8 mouse cellular contexts compared by ENCODE assay signal in genomic region chr3:90255194-90255565, GRCm38 (mm10). TPM values are rescaled to one million over a fixed set of nuclear protein-coding genes. Genes with fewer than 3 reads are reported as not detected.
DNase-seq lines count a peak whose midpoint lies in the region; ATAC-seq and TF ChIP-seq lines count a peak whose summit lies in the region.

No protein-coding gene starts in this region.

- peaks cover 31% of the 10 kb centered on the region for H3K4me1 ChIP-seq in erythroblast, embryonic 14.5 days (ENCODE audit: control insufficient read depth)
- H3K4me1 ChIP-seq in testis, adult 2 months (ENCODE audit: control insufficient read depth, insufficient read depth, low read length) = peaks cover 7% of the 10 kb centered on the region
- peaks cover 12% of the 10 kb centered on the region for H3K4me1 ChIP-seq in liver, embryonic 11.5 days (replicated peaks; ENCODE audit: control insufficient read depth, insufficient read depth, low read length)

- H3K9ac ChIP-seq in liver, embryonic 11.5 days (ENCODE audit: low read depth, low read length) = peak overlapping the region; percentile 90

- peak overlapping the region; percentile 88 for H3K4me3 ChIP-seq in erythroblast, embryonic 14.5 days (replicated peaks)
- peak overlapping the region; percentile 100 for H3K4me3 ChIP-seq in testis, adult 2 months (ENCODE audit: control insufficient read depth, low read depth, low read length)
- peak overlapping the region; percentile 96 for H3K4me3 ChIP-seq in liver, embryonic 11.5 days (ENCODE audit: low read depth, low read length)

- no peak for TF ChIP-seq CTCF in testis, adult 2 months (IDR thresholded peaks at IDR 0.05; ENCODE audit: control insufficient read depth, insufficient read depth, insufficient replicate concordance, low read depth, low read length)

- TF ChIP-seq POLR2A in testis, adult 2 months (IDR thresholded peaks at IDR 0.05; ENCODE audit: control insufficient read depth, low read depth, low read length) = no peak

- ATAC-seq in erythroblast, adult 5-6 weeks (replicated peaks; ENCODE audit: low FRiP score, poor library complexity, severe bottlenecking) = no peak
- ATAC-seq in liver, embryonic 11.5 days (replicated peaks; ENCODE audit: low FRiP score) = no peak

- DNase-seq in testis, postnatal 10 days (ENCODE audit: low spot score) = no peak
- DNase-seq in liver, embryonic 11.5 days (ENCODE audit: low spot score) = no peak
- no peak for DNase-seq in adrenal gland, adult (ENCODE audit: inconsistent age in 2 of 2, low spot score in 1 of 2)
- DNase-seq in right cerebral cortex, postnatal 10 days (ENCODE audit: low spot score in 2 of 2) = no peak
- no peak for DNase-seq in gastrocnemius, postnatal 36 days

- no peaks in the 10 kb centered on the region for H3K27me3 ChIP-seq in erythroblast, embryonic 14.5 days (ENCODE audit: control insufficient read depth)
- H3K27me3 ChIP-seq in testis, adult 2 months (ENCODE audit: control insufficient read depth, insufficient read depth, low read length) = no peaks in the 10 kb centered on the region
- no peaks in the 10 kb centered on the region for H3K27me3 ChIP-seq in liver, embryonic 11.5 days (replicated peaks; ENCODE audit: control insufficient read depth, insufficient read depth, low read length)

- intact Hi-C loops in gastrocnemius, postnatal 36 days (cut with DNase I) = no loop called here

- peaks cover 46% of the 10 kb centered on the region for H3K36me3 ChIP-seq in erythroblast, embryonic 14.5 days (ENCODE audit: control insufficient read depth)
- H3K36me3 ChIP-seq in testis, adult 2 months (ENCODE audit: control insufficient read depth, insufficient read depth, low read length) = peaks cover 3% of the 10 kb centered on the region
- H3K36me3 ChIP-seq in liver, embryonic 11.5 days (ENCODE audit: control insufficient read depth, insufficient read depth, low read length) = peaks cover 18% of the 10 kb centered on the region

- H3K9me3 ChIP-seq in erythroblast, embryonic 14.5 days (ENCODE audit: control insufficient read depth, low read length) = no peaks in the 10 kb centered on the region
- no peaks in the 10 kb centered on the region for H3K9me3 ChIP-seq in liver, embryonic 11.5 days (ENCODE audit: control insufficient read depth, low read length)

- H3K4me2 ChIP-seq in liver, embryonic 11.5 days = peak overlapping the region; percentile 77

- H3K27ac ChIP-seq in testis, adult 2 months (ENCODE audit: control insufficient read depth, insufficient read depth, low read depth, low read length) = no peak overlapping the region
- H3K27ac ChIP-seq in liver, embryonic 11.5 days (ENCODE audit: low read depth, low read length) = no peak overlapping the region

- 16% methylated on average over 2 of the region's 2 CpGs for WGBS in liver, embryonic 11.5 days

RNA-seq across cellular contexts. Expression of gene Crtc2, which starts 1.2 kb away (rescaled TPM):
- polyA plus RNA-seq in erythroblast, embryonic 14.5 days (2012) = 2.9 and 3.3 TPM in 2 replicates
- 14.2 and 17.5 TPM in 2 replicates for total RNA-seq in erythroblast, adult 5-6 weeks (2015; ENCODE audit: low replicate concordance)
- total RNA-seq in erythroblast, adult 5-6 weeks (2017; ENCODE audit: low replicate concordance) = 2.4 and 4.4 TPM in 2 replicates
- 25.1 and 33.7 TPM in 2 replicates for polyA plus RNA-seq in testis, adult 2 months (2012; rRNA removed)
- 12.5 and 14.8 TPM in 2 replicates for polyA plus RNA-seq in liver, embryonic 11.5 days (2014; fragmentation: Nextera tagmentation; extraction: Ambion mirVana)
- 10 to 100 TPM; 12.3 to 14.0 TPM for total RNA-seq in gastrocnemius, postnatal 36 days (2021)

RNA-seq across cellular contexts. Expression of gene Slc39a1, which starts 7.2 kb away (rescaled TPM):
- polyA plus RNA-seq in erythroblast, embryonic 14.5 days (2012) = 0.20 and 0.21 TPM in 2 replicates
- total RNA-seq in erythroblast, adult 5-6 weeks (2015; ENCODE audit: low replicate concordance) = 2.5 and 10.6 TPM in 2 replicates
- total RNA-seq in erythroblast, adult 5-6 weeks (2017; ENCODE audit: low replicate concordance) = 8.7 and 9.5 TPM in 2 replicates
- 22.5 and 27.4 TPM in 2 replicates for polyA plus RNA-seq in testis, adult 2 months (2012; rRNA removed)
- polyA plus RNA-seq in liver, embryonic 11.5 days (2014; fragmentation: Nextera tagmentation; extraction: Ambion mirVana) = 48.7 and 57.5 TPM in 2 replicates
- 10 to 100 TPM; 47.5 to 48.3 TPM for total RNA-seq in gastrocnemius, postnatal 36 days (2021)

RNA-seq across cellular contexts. Expression of gene Dennd4b, which starts 9.8 kb away (rescaled TPM):
- 1.1 and 1.3 TPM in 2 replicates for polyA plus RNA-seq in erythroblast, embryonic 14.5 days (2012)
- total RNA-seq in erythroblast, adult 5-6 weeks (2015; ENCODE audit: low replicate concordance) = 2.9 and 18.4 TPM in 2 replicates
- 4.5 and 6.1 TPM in 2 replicates for total RNA-seq in erythroblast, adult 5-6 weeks (2017; ENCODE audit: low replicate concordance)
- 25.7 and 30.5 TPM in 2 replicates for polyA plus RNA-seq in testis, adult 2 months (2012; rRNA removed)
- 4.9 and 7.5 TPM in 2 replicates for polyA plus RNA-seq in liver, embryonic 11.5 days (2014; fragmentation: Nextera tagmentation; extraction: Ambion mirVana)
- total RNA-seq in gastrocnemius, postnatal 36 days (2021) = 10 to 100 TPM; 78.4 to 81.8 TPM

RNA-seq across cellular contexts. Expression of gene Creb3l4, which starts 11.9 kb away (rescaled TPM):
- polyA plus RNA-seq in erythroblast, embryonic 14.5 days (2012) = not detected in 2 replicates
- total RNA-seq in erythroblast, adult 5-6 weeks (2015; ENCODE audit: low replicate concordance) = not detected in 2 replicates
- total RNA-seq in erythroblast, adult 5-6 weeks (2017; ENCODE audit: low replicate concordance) = not detected in 2 replicates
- polyA plus RNA-seq in testis, adult 2 months (2012; rRNA removed) = 305 and 322 TPM in 2 replicates
- 0.82 and 2.2 TPM in 2 replicates for polyA plus RNA-seq in liver, embryonic 11.5 days (2014; fragmentation: Nextera tagmentation; extraction: Ambion mirVana)
- under 1 TPM in 1 of 2 experiments, not detected in 1; 0.26 TPM for total RNA-seq in gastrocnemius, postnatal 36 days (2021)

RNA-seq across cellular contexts. Expression of gene Jtb, which starts 23.8 kb away (rescaled TPM):
- 3.9 and 4.3 TPM in 2 replicates for polyA plus RNA-seq in erythroblast, embryonic 14.5 days (2012)
- 23.8 and 26.5 TPM in 2 replicates for total RNA-seq in erythroblast, adult 5-6 weeks (2015; ENCODE audit: low replicate concordance)
- total RNA-seq in erythroblast, adult 5-6 weeks (2017; ENCODE audit: low replicate concordance) = 7.3 and 8.9 TPM in 2 replicates
- 12.2 and 15.4 TPM in 2 replicates for polyA plus RNA-seq in testis, adult 2 months (2012; rRNA removed)
- 97.8 and 100.0 TPM in 2 replicates for polyA plus RNA-seq in liver, embryonic 11.5 days (2014; fragmentation: Nextera tagmentation; extraction: Ambion mirVana)
- 10 to 100 TPM; 58.9 to 63.8 TPM for total RNA-seq in gastrocnemius, postnatal 36 days (2021)

Comparison
In these comparisons a context has a peak if more than half of its experiments do, and no peak if none do; other contexts are left out.
1. RNA of gene Slc39a1, which starts 7.2 kb away (polyA plus RNA-seq): 48.7 to 57.5 TPM in liver, embryonic 11.5 days and 22.5 to 27.4 TPM in testis, adult 2 months; 0.20 to 0.21 TPM in erythroblast, embryonic 14.5 days; every median in the first group is over 10 times any median in the second.
2. Peak in every context shown above with its lines, with median percentiles within 50 percentile points of each other: H3K4me3 ChIP-seq.